9 mouse cellular contexts compared by ENCODE assay signal in the genomic region with DNA sequence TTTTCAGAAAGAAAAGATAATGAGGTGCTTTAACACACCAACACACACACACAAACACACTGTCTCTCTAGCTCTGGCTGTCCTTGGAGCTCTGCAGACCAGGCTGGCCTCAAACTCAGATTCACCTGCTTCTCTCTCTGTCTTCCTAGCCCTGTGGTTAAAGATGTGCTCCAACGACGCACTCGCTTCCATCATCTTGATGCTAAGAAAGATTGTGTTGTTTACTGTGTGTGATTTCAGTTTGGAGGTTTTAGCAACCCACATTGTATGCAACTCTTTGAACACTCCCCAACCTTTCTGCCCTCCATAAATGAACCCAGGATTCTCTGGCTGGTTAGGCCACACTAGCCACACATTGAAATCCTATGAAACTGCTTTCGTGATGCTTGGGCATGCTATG. TPM values are rescaled to one million over a fixed set of nuclear protein-coding genes. Genes with fewer than 3 reads are reported as not detected.
DNase-seq lines count a peak whose midpoint lies in the region; ATAC-seq and TF ChIP-seq lines count a peak whose summit lies in the region.
"Had no signal": no experiment of that assay in that cellular context is flagged by ENCODE, and none has a peak within 500 bp of the region (broad histone marks: within the 10 kb centered on the region; RNA-seq: fewer than 3 reads in every experiment).

No protein-coding gene starts in this region.

- 83% methylated on average over 4 of the region's 4 CpGs for WGBS in heart, embryonic 15.5 days
- 52% methylated on average over 4 of the region's 4 CpGs for WGBS in bone marrow, adult 2 months
- 81% methylated on average over 4 of the region's 4 CpGs for WGBS in hindbrain, embryonic 16.5 days
- WGBS in midbrain, embryonic 16.5 days, result 85% methylated on average over 4 of the region's 4 CpGs

- no peak for TF ChIP-seq POLR2A in bone marrow, adult 2 months (IDR thresholded peaks at IDR 0.05; ENCODE audit: borderline replicate concordance, control insufficient read depth, low read depth, low read length)

- no peaks in the 10 kb centered on the region for H3K9me3 ChIP-seq in heart, embryonic 15.5 days (replicated peaks)
- no peaks in the 10 kb centered on the region for H3K9me3 ChIP-seq in hindbrain, embryonic 16.5 days (ENCODE audit: control insufficient read depth, low read length)
- H3K9me3 ChIP-seq in midbrain, embryonic 16.5 days (replicated peaks; ENCODE audit: control insufficient read depth, low read length, poor library complexity, severe bottlenecking), result no peaks in the 10 kb centered on the region

- H3K27ac ChIP-seq in heart, embryonic 15.5 days, result peak overlapping the region; percentile 100; the same call in 1 of the 2 replicates
- H3K27ac ChIP-seq in bone marrow, adult 2 months (ENCODE audit: control insufficient read depth, insufficient read depth, low read depth, low read length, poor library complexity), result no peak overlapping the region
- H3K27ac ChIP-seq in hindbrain, embryonic 16.5 days (ENCODE audit: low read depth, low read length), result no peak overlapping the region
- no peak overlapping the region for H3K27ac ChIP-seq in midbrain, embryonic 16.5 days (ENCODE audit: low read length)

- H3K4me2 ChIP-seq in heart, embryonic 15.5 days, result peak overlapping the region; percentile 83
- H3K4me2 ChIP-seq in hindbrain, embryonic 16.5 days (ENCODE audit: low read length), result peak overlapping the region; percentile 89
- H3K4me2 ChIP-seq in midbrain, embryonic 16.5 days (ENCODE audit: low read length), result peak overlapping the region; percentile 95

- intact Hi-C loops in heart, postnatal 10 days (cut with DNase I), result loop anchor here (5.0 kb wide), 1 partner anchor 39 kb away; no protein-coding TSS in a partner anchor

- ATAC-seq in heart, embryonic 15.5 days (replicated peaks; ENCODE audit: insufficient number of reproducible peaks, insufficient read depth, low FRiP score, low read depth), result no peak
- ATAC-seq in hindbrain, embryonic 16.5 days, result no peak
- no peak for ATAC-seq in midbrain, embryonic 16.5 days
- ATAC-seq: Patski had no signal

- H3K4me3 ChIP-seq in heart, embryonic 15.5 days, result peak overlapping the region; percentile 97
- H3K4me3 ChIP-seq in bone marrow, adult 2 months (replicated peaks; ENCODE audit: control insufficient read depth, low read depth, low read length), result peak overlapping the region; percentile 47
- H3K4me3 ChIP-seq in hindbrain, embryonic 16.5 days (ENCODE audit: low read length), result no peak overlapping the region
- H3K4me3 ChIP-seq in midbrain, embryonic 16.5 days (ENCODE audit: low read depth, low read length), result peak overlapping the region; percentile 94

- H3K36me3 ChIP-seq in heart, embryonic 15.5 days, result no peaks in the 10 kb centered on the region
- H3K36me3 ChIP-seq in hindbrain, embryonic 16.5 days (ENCODE audit: control insufficient read depth, insufficient read depth, low read length), result no peaks in the 10 kb centered on the region
- no peaks in the 10 kb centered on the region for H3K36me3 ChIP-seq in midbrain, embryonic 16.5 days (ENCODE audit: control insufficient read depth, insufficient read depth, low read length)

- no peak for DNase-seq in heart, postnatal 10 days
- no peak for DNase-seq in left cerebral cortex, adult 9 months (ENCODE audit: low spot score in 2 of 2)
- no peak for DNase-seq in cerebellum, postnatal 36 days
- DNase-seq in right cerebral cortex, postnatal 4 days, result no peak

- TF ChIP-seq CTCF in bone marrow, adult 2 months (IDR thresholded peaks at IDR 0.05; ENCODE audit: control insufficient read depth, insufficient read depth, low read length), result no peak

- no peaks in the 10 kb centered on the region for H3K27me3 ChIP-seq in heart, embryonic 15.5 days
- H3K27me3 ChIP-seq in hindbrain, embryonic 16.5 days (replicated peaks; ENCODE audit: control insufficient read depth, insufficient read depth, low read length), result no peaks in the 10 kb centered on the region
- H3K27me3 ChIP-seq in midbrain, embryonic 16.5 days (ENCODE audit: control insufficient read depth, insufficient read depth, low read depth, low read length), result no peaks in the 10 kb centered on the region
- H3K27me3 ChIP-seq: Patski had no signal

- peak overlapping the region; percentile 99; the same call in 1 of the 2 replicates for H3K9ac ChIP-seq in heart, embryonic 15.5 days
- H3K9ac ChIP-seq in hindbrain, embryonic 16.5 days (ENCODE audit: low read depth, low read length), result no peak overlapping the region
- H3K9ac ChIP-seq in midbrain, embryonic 16.5 days (ENCODE audit: low read depth, low read length), result no peak overlapping the region

- H3K4me1 ChIP-seq in heart, embryonic 15.5 days (replicated peaks), result peaks cover 30% of the 10 kb centered on the region
- peaks cover 2% of the 10 kb centered on the region for H3K4me1 ChIP-seq in bone marrow, adult 2 months (ENCODE audit: control insufficient read depth, insufficient read depth, low read length)
- peaks cover 24% of the 10 kb centered on the region for H3K4me1 ChIP-seq in hindbrain, embryonic 16.5 days (ENCODE audit: control insufficient read depth, insufficient read depth, low read depth, low read length)
- H3K4me1 ChIP-seq in midbrain, embryonic 16.5 days (ENCODE audit: control insufficient read depth, insufficient read depth, low read length), result peaks cover 25% of the 10 kb centered on the region

RNA-seq across cellular contexts. Expression of gene Agrp, which starts 1.3 kb away (rescaled TPM):
- 0.24 and 0.29 TPM in 2 replicates for polyA plus RNA-seq in heart, embryonic 15.5 days (2015; fragmentation: Nextera tagmentation; extraction: Ambion mirVana)
- total RNA-seq in heart, postnatal 10 days (2021), result not detected
- not detected in 2 replicates for polyA plus RNA-seq in bone marrow, adult 2 months (2011; ENCODE audit: insufficient read depth, insufficient read length, low replicate concordance, missing spikeins)
- 0.75 and 1.4 TPM in 2 replicates for polyA plus RNA-seq in hindbrain, embryonic 16.5 days (2015; fragmentation: Nextera tagmentation; extraction: Ambion mirVana)
- 1.4 TPM in 2 replicates for polyA plus RNA-seq in midbrain, embryonic 16.5 days (2015; fragmentation: Nextera tagmentation; extraction: Ambion mirVana)

RNA-seq across cellular contexts. Expression of gene Ctcf, which starts 2.1 kb away (rescaled TPM):
- 64.5 and 77.1 TPM in 2 replicates for polyA plus RNA-seq in heart, embryonic 15.5 days (2015; fragmentation: Nextera tagmentation; extraction: Ambion mirVana)
- 10 to 100 TPM; 46.6 to 56.6 TPM for total RNA-seq in heart, postnatal 10 days (2021)
- 77.0 and 79.4 TPM in 2 replicates for polyA plus RNA-seq in bone marrow, adult 2 months (2011; ENCODE audit: insufficient read depth, insufficient read length, low replicate concordance, missing spikeins)
- 92.7 and 93.4 TPM in 2 replicates for polyA plus RNA-seq in hindbrain, embryonic 16.5 days (2015; fragmentation: Nextera tagmentation; extraction: Ambion mirVana)
- polyA plus RNA-seq in midbrain, embryonic 16.5 days (2015; fragmentation: Nextera tagmentation; extraction: Ambion mirVana), result 93.8 and 100 TPM in 2 replicates

RNA-seq across cellular contexts. Expression of gene Ripor1, which starts 33.5 kb away (rescaled TPM):
- 27.9 and 36.5 TPM in 2 replicates for polyA plus RNA-seq in heart, embryonic 15.5 days (2015; fragmentation: Nextera tagmentation; extraction: Ambion mirVana)
- total RNA-seq in heart, postnatal 10 days (2021), result 10 to 100 TPM; 53.1 to 55.8 TPM
- 11.9 and 23.1 TPM in 2 replicates for polyA plus RNA-seq in bone marrow, adult 2 months (2011; ENCODE audit: insufficient read depth, insufficient read length, low replicate concordance, missing spikeins)
- 37.2 and 41.7 TPM in 2 replicates for polyA plus RNA-seq in hindbrain, embryonic 16.5 days (2015; fragmentation: Nextera tagmentation; extraction: Ambion mirVana)
- polyA plus RNA-seq in midbrain, embryonic 16.5 days (2015; fragmentation: Nextera tagmentation; extraction: Ambion mirVana), result 33.8 and 35.2 TPM in 2 replicates

RNA-seq across cellular contexts. Expression of gene Carmil2, which starts 47.6 kb away (rescaled TPM):
- polyA plus RNA-seq in heart, embryonic 15.5 days (2015; fragmentation: Nextera tagmentation; extraction: Ambion mirVana), result 0.26 and 2.4 TPM in 2 replicates
- under 1 TPM; 0.62 to 0.93 TPM for total RNA-seq in heart, postnatal 10 days (2021)
- polyA plus RNA-seq in bone marrow, adult 2 months (2011; ENCODE audit: insufficient read depth, insufficient read length, low replicate concordance, missing spikeins), result 21.2 and 42.6 TPM in 2 replicates
- 22.0 and 22.1 TPM in 2 replicates for polyA plus RNA-seq in hindbrain, embryonic 16.5 days (2015; fragmentation: Nextera tagmentation; extraction: Ambion mirVana)
- polyA plus RNA-seq in midbrain, embryonic 16.5 days (2015; fragmentation: Nextera tagmentation; extraction: Ambion mirVana), result 22.9 and 23.0 TPM in 2 replicates
